Mouse (Mus musculus) heart, postnatal 10 days (tissue): Measurements from ENCODE around the gene Bricd5. TPM values are rescaled to one million over a fixed set of nuclear protein-coding genes. Genes with fewer than 3 reads are reported as not detected.
"Not testable (repeated sequence)": the region's sequence is repeated elsewhere in the genome, so short reads cannot be mapped to it uniquely, and the experiment has no call there.

Experiments used
- DNase-seq, 2 experiments: peaks; one replicate each; pipeline ENCODE4 v3.0.0; 2021
- intact Hi-C: fragments of 180-260 bp; cut with DNase I; formaldehyde crosslinking; loops from one replicate; pipeline ENCODE4 v1.15.1; 2025
- total RNA-seq, 2 experiments: library from RNA; stranded (reverse); gene quantifications; 2 replicates each; pipeline ENCODE4 v1.2.3; 2021

Bricd5 gene
- under 1 TPM in 1 of 2 experiments, not detected in 1; 0.26 TPM for total RNA-seq

GRCm38 (mm10) chr17:24473612-24474275, at the start of gene Bricd5:
Gene Bricd5 (plus strand): TSS chr17:24473884.
- intact Hi-C loops: no loop called here
- no peak for DNase-seq

GRCm38 (mm10) chr17:24424489-24424888, 49.2 kb upstream of the Bricd5 start:
- intact Hi-C loops: no loop called here

GRCm38 (mm10) chr17:24425326-24425725, 48.4 kb upstream of the Bricd5 start:
- DNase-seq, intact Hi-C loops: not testable (repeated sequence)

More at GRCm38 (mm10) chr17:24424489-24424888, 49.2 kb upstream of the Bricd5 start:
- no peak for DNase-seq

- intact Hi-C loops: no loop called here
- no peak for DNase-seq
Measured at GRCm38 (mm10) chr17:24425905-24426304, 47.8 kb upstream of the Bricd5 start.

GRCm38 (mm10) chr17:24426471-24427169, 47.1 kb upstream of the Bricd5 start, which contains the start of gene Eci1:
Gene Eci1 (plus strand): TSS chr17:24426641.
- intact Hi-C loops: no loop called here
- peak; percentile 96 to 97 for DNase-seq

- DNase-seq: peak; percentile 39 to 48
- intact Hi-C loops: no loop called here
Measured at GRCm38 (mm10) chr17:24427170-24427557, 46.5 kb upstream of the Bricd5 start.

GRCm38 (mm10) chr17:24429201-24429983, 44.3 kb upstream of the Bricd5 start:
- intact Hi-C loops: no loop called here
- DNase-seq: peak; percentile 75 to 81

GRCm38 (mm10) chr17:24437016-24437415, 36.7 kb upstream of the Bricd5 start:
- intact Hi-C loops: no loop called here
- DNase-seq: peak; percentile 49 to 69

- no peak for DNase-seq
- intact Hi-C loops: no loop called here
Measured at GRCm38 (mm10) chr17:24440377-24440776, 33.3 kb upstream of the Bricd5 start.

- intact Hi-C loops: no loop called here
Measured at GRCm38 (mm10) chr17:24441148-24441547, 32.5 kb upstream of the Bricd5 start.

GRCm38 (mm10) chr17:24442107-24442506, 31.6 kb upstream of the Bricd5 start:
- intact Hi-C loops: no loop called here

More at GRCm38 (mm10) chr17:24441148-24441547, 32.5 kb upstream of the Bricd5 start:
- no peak for DNase-seq

GRCm38 (mm10) chr17:24442632-24443155, 31.0 kb upstream of the Bricd5 start, which contains the start of gene Dnase1l2:
Gene Dnase1l2 (minus strand): TSS chr17:24443105.
- intact Hi-C loops: no loop called here
- no peak for DNase-seq

More at GRCm38 (mm10) chr17:24442107-24442506, 31.6 kb upstream of the Bricd5 start:
- no peak for DNase-seq

- intact Hi-C loops: no loop called here
Measured at GRCm38 (mm10) chr17:24443409-24443808, 30.3 kb upstream of the Bricd5 start.

GRCm38 (mm10) chr17:24446590-24446989, 27.1 kb upstream of the Bricd5 start:
- intact Hi-C loops: no loop called here
- DNase-seq: no peak

More at GRCm38 (mm10) chr17:24443409-24443808, 30.3 kb upstream of the Bricd5 start:
- DNase-seq: no peak

- DNase-seq: no peak
- intact Hi-C loops: no loop called here
Measured at GRCm38 (mm10) chr17:24449507-24449906, 24.2 kb upstream of the Bricd5 start.

GRCm38 (mm10) chr17:24451220-24451619, 22.5 kb upstream of the Bricd5 start:
- intact Hi-C loops: no loop called here
- no peak for DNase-seq

GRCm38 (mm10) chr17:24453372-24453771, 20.3 kb upstream of the Bricd5 start:
- intact Hi-C loops: loop anchor here (2.0 kb wide), 1 partner anchor 37 kb away; no protein-coding TSS in a partner anchor
- no peak for DNase-seq

- DNase-seq: no peak
- intact Hi-C loops: no loop called here
Measured at GRCm38 (mm10) chr17:24454218-24454755, 19.4 kb upstream of the Bricd5 start.

- peak; percentile 100 for DNase-seq
- intact Hi-C loops: no loop called here
Measured at GRCm38 (mm10) chr17:24454756-24455522, 18.7 kb upstream of the Bricd5 start.
